ENCODE assay signal across 18 mouse cellular contexts in genomic region chr13:96962801-96963200, GRCm38 (mm10). TPM values are rescaled to one million over a fixed set of nuclear protein-coding genes. Genes with fewer than 3 reads are reported as not detected.
DNase-seq lines count a peak whose midpoint lies in the region; ATAC-seq and TF ChIP-seq lines count a peak whose summit lies in the region.
"Had no signal": no experiment of that assay in that cellular context is flagged by ENCODE, and none has a peak within 500 bp of the region (broad histone marks: within the 10 kb centered on the region; RNA-seq: fewer than 3 reads in every experiment).

No protein-coding gene starts in this region.

- WGBS in lung, adult 2 months, result 59% methylated on average over 5 of the region's 5 CpGs
- WGBS in intestine, postnatal 0 days, result 37% methylated on average over 5 of the region's 5 CpGs
- WGBS in liver, embryonic 13.5 days (ENCODE audit: insufficient replicate concordance), result 72% methylated on average over 5 of the region's 5 CpGs
- 68% methylated on average over 5 of the region's 5 CpGs for WGBS in stomach, embryonic 16.5 days

- H3K4me2 ChIP-seq in intestine, postnatal 0 days (replicated peaks; ENCODE audit: low read depth), result no peak overlapping the region
- no peak overlapping the region for H3K4me2 ChIP-seq in liver, embryonic 13.5 days
- no peak overlapping the region for H3K4me2 ChIP-seq in stomach, embryonic 16.5 days (ENCODE audit: low read depth, low read length)
- H3K4me2 ChIP-seq: embryonic facial prominence, embryonic 12.5 days; forebrain, embryonic 13.5 days had no signal

- H3K36me3 ChIP-seq in intestine, postnatal 0 days (ENCODE audit: control insufficient read depth, insufficient read depth), result no peaks in the 10 kb centered on the region
- H3K36me3 ChIP-seq in liver, embryonic 13.5 days, result no peaks in the 10 kb centered on the region
- no peaks in the 10 kb centered on the region for H3K36me3 ChIP-seq in stomach, embryonic 16.5 days (ENCODE audit: control insufficient read depth, insufficient read depth, low read length)
- H3K36me3 ChIP-seq: embryonic facial prominence, embryonic 12.5 days; heart, embryonic 10.5 days had no signal

- no peaks in the 10 kb centered on the region for H3K4me1 ChIP-seq in lung, adult 2 months (ENCODE audit: control insufficient read depth, insufficient read depth, low read length)
- H3K4me1 ChIP-seq in intestine, postnatal 0 days (replicated peaks; ENCODE audit: control insufficient read depth, insufficient read depth, low read length), result no peaks in the 10 kb centered on the region
- H3K4me1 ChIP-seq in liver, embryonic 13.5 days (replicated peaks), result peaks cover 18% of the 10 kb centered on the region
- no peaks in the 10 kb centered on the region for H3K4me1 ChIP-seq in stomach, embryonic 16.5 days (ENCODE audit: control insufficient read depth, insufficient read depth, low read length)
- H3K4me1 ChIP-seq: embryonic facial prominence, embryonic 12.5 days; forebrain, embryonic 13.5 days had no signal

- H3K9me3 ChIP-seq in intestine, postnatal 0 days (ENCODE audit: control insufficient read depth), result no peaks in the 10 kb centered on the region
- H3K9me3 ChIP-seq in liver, embryonic 13.5 days (replicated peaks), result no peaks in the 10 kb centered on the region
- no peaks in the 10 kb centered on the region for H3K9me3 ChIP-seq in stomach, embryonic 16.5 days (replicated peaks; ENCODE audit: control insufficient read depth, low read length)
- H3K9me3 ChIP-seq: embryonic facial prominence, embryonic 12.5 days; forebrain, embryonic 13.5 days; heart, embryonic 10.5 days had no signal

- H3K4me3 ChIP-seq in lung, adult 2 months (replicated peaks; ENCODE audit: extremely low read depth, low read depth, low read length), result no peak overlapping the region
- H3K4me3 ChIP-seq in intestine, postnatal 0 days (ENCODE audit: low read depth, low read length), result no peak overlapping the region
- H3K4me3 ChIP-seq in liver, embryonic 13.5 days (replicated peaks), result no peak overlapping the region
- no peak overlapping the region for H3K4me3 ChIP-seq in stomach, embryonic 16.5 days (replicated peaks; ENCODE audit: low read length)
- H3K4me3 ChIP-seq: embryonic facial prominence, embryonic 12.5 days; erythroblast, embryonic 14.5 days; forebrain, embryonic 13.5 days; heart, embryonic 10.5 days; left cerebral cortex, adult 2 months had no signal

- TF ChIP-seq POLR2A in lung, adult 2 months (IDR thresholded peaks at IDR 0.05; ENCODE audit: borderline replicate concordance, extremely low read depth, low read depth, low read length), result no peak

- peak; percentile 3 for DNase-seq in lung, postnatal 36 days
- DNase-seq in lung, adult 2 months, result no peak
- DNase-seq in liver, embryonic 13.5 days, result no peak
- DNase-seq in cerebellum, adult 9-11 months, result no peak
- no peak for DNase-seq in spleen, postnatal 4 days (ENCODE audit: low spot score in 2 of 2)
- DNase-seq: cerebellum, adult 8-10 months; heart, postnatal 10 days; kidney, postnatal 36 days; layer of hippocampus, adult 9-11 months; left cerebral cortex, postnatal 4 days; thymus, adult 2 months had no signal

- no peak for TF ChIP-seq CTCF in lung, adult 2 months (IDR thresholded peaks at IDR 0.05; ENCODE audit: insufficient read depth, low read length)
- TF ChIP-seq CTCF in intestine, postnatal 0 days (IDR thresholded peaks at IDR 0.05; ENCODE audit: low read depth), result no peak

- no peaks in the 10 kb centered on the region for H3K27me3 ChIP-seq in intestine, postnatal 0 days (replicated peaks; ENCODE audit: control insufficient read depth, insufficient read depth, low read length)
- no peaks in the 10 kb centered on the region for H3K27me3 ChIP-seq in liver, embryonic 13.5 days
- H3K27me3 ChIP-seq in stomach, embryonic 16.5 days (ENCODE audit: control insufficient read depth, insufficient read depth, low read length), result no peaks in the 10 kb centered on the region
- H3K27me3 ChIP-seq: embryonic facial prominence, embryonic 12.5 days; forebrain, embryonic 13.5 days had no signal

- H3K27ac ChIP-seq in intestine, postnatal 0 days (ENCODE audit: low read depth, low read length), result no peak overlapping the region
- peak overlapping the region; percentile 20; the same call in 1 of the 2 replicates for H3K27ac ChIP-seq in liver, embryonic 13.5 days
- peak overlapping the region; percentile 60 for H3K27ac ChIP-seq in stomach, embryonic 16.5 days (ENCODE audit: low read length)
- H3K27ac ChIP-seq: embryonic facial prominence, embryonic 12.5 days; forebrain, embryonic 13.5 days; heart, embryonic 10.5 days; left cerebral cortex, adult 2 months had no signal

- ATAC-seq in intestine, postnatal 0 days, result peak; percentile 53; the same call in 1 of the 2 replicates
- peak; percentile 73 for ATAC-seq in liver, embryonic 13.5 days (ENCODE audit: low read depth)
- peak; percentile 94 for ATAC-seq in stomach, embryonic 16.5 days (ENCODE audit: insufficient read depth, low FRiP score)
- ATAC-seq: forebrain, embryonic 13.5 days had no signal

- H3K9ac ChIP-seq in intestine, postnatal 0 days (ENCODE audit: low read depth, low read length), result no peak overlapping the region
- no peak overlapping the region for H3K9ac ChIP-seq in liver, embryonic 13.5 days
- H3K9ac ChIP-seq in stomach, embryonic 16.5 days (ENCODE audit: low read length), result no peak overlapping the region
- H3K9ac ChIP-seq: embryonic facial prominence, embryonic 12.5 days; forebrain, embryonic 13.5 days had no signal

RNA-seq across cellular contexts. Expression of gene Gcnt4, which starts 38.3 kb away (rescaled TPM):
- 0.07 and 0.08 TPM in 2 replicates for polyA plus RNA-seq in lung, adult 2 months (2012; rRNA removed)
- polyA plus RNA-seq in intestine, postnatal 0 days (2015; fragmentation: Nextera tagmentation; extraction: Ambion mirVana), result 6.7 and 8.0 TPM in 2 replicates
- 0.54 and 0.88 TPM in 2 replicates for polyA plus RNA-seq in liver, embryonic 13.5 days (2015; fragmentation: Nextera tagmentation; extraction: Ambion mirVana)
- polyA plus RNA-seq in stomach, embryonic 16.5 days (2015; fragmentation: Nextera tagmentation; extraction: Ambion mirVana), result 1.8 and 2.1 TPM in 2 replicates
- polyA plus RNA-seq: erythroblast, embryonic 14.5 days had no signal
